Mouse (Mus musculus) MEL-GATA-1-ER (cell line): ENCODE measurements at regions not wholly inside any gene's neighbourhood (a gene's known extent, or its start where the extent isn't known, plus 50 kb on each side); places are given as distances from the start of the nearest gene placed in this dataset.
"Not testable (repeated sequence)": the region's sequence is repeated elsewhere in the genome, so short reads cannot be mapped to it uniquely, and the experiment has no call there.

ENCODE experiments used
- DNase-seq: peaks from one replicate; pipeline ENCODE4 v3.0.0-alpha.2; 2012; ENCODE audit warnings: low read depth; ENCODE audit errors: extremely low read depth

- no peak for DNase-seq
Observed at GRCm38 (mm10) chr12:64788761-64789160, 128.9 kb upstream of the Gm527 start.

- DNase-seq: not testable (repeated sequence)
Observed at GRCm38 (mm10) chr12:64808492-64808891, 109.2 kb upstream of the Gm527 start.

- DNase-seq: no peak
Observed at GRCm38 (mm10) chr12:64810081-64810480, 107.6 kb upstream of the Gm527 start.

DNA sequence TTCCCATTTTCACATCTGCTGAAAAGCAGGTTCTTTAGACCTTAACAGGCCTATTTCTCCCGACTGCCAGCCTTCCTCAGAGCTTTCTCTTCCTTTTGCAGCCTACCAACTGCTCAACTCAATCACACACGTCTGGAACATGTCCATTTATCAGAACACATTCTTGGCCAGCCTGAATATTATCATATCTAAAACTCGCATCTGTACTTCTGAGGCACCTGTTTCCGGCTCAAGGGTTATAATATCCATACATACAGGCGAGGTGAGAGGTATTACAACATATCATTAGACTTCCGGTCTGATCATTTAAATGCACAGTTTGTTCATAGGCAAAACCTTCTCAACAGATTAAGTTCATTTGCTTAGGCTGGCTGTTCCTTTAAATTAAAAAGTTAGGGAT, 101.8 kb upstream of the Gm527 start:
- no peak for DNase-seq

GRCm38 (mm10) chr12:64817056-64817810, 100.5 kb upstream of the Gm527 start:
- no peak for DNase-seq

- peak; percentile 84 for DNase-seq
Observed at GRCm38 (mm10) chr12:64820722-64821121, 97.0 kb upstream of the Gm527 start.

DNA sequence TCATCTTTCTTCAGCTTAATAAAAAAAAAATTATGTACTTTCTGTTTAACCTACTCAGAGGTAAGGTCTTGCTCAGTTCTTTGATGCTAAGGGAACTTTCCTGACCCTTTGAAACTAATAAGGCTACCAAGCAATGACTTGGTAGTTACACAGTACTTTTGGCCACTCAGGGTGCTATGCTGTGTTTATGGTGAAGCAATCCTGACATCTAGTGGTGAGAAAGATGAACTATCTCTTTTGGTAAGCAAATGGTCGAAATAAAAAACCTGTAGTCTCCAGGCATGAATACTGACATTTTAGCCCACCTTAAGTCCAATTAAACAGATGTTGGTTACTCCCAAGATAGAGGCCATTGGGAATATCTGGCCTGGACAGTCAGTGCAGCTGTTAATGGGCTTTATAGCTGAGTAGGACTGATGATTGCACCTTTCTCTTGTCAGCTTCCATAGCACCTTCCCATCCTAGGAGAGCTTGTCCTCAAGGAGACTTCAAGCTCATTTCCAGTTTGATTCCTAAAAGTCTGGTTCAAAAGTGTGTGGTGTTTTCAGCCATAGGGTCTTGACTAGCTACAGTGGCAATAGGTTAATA, 88.0 kb upstream of the Gm527 start:
- DNase-seq: peak; percentile 53

DNA sequence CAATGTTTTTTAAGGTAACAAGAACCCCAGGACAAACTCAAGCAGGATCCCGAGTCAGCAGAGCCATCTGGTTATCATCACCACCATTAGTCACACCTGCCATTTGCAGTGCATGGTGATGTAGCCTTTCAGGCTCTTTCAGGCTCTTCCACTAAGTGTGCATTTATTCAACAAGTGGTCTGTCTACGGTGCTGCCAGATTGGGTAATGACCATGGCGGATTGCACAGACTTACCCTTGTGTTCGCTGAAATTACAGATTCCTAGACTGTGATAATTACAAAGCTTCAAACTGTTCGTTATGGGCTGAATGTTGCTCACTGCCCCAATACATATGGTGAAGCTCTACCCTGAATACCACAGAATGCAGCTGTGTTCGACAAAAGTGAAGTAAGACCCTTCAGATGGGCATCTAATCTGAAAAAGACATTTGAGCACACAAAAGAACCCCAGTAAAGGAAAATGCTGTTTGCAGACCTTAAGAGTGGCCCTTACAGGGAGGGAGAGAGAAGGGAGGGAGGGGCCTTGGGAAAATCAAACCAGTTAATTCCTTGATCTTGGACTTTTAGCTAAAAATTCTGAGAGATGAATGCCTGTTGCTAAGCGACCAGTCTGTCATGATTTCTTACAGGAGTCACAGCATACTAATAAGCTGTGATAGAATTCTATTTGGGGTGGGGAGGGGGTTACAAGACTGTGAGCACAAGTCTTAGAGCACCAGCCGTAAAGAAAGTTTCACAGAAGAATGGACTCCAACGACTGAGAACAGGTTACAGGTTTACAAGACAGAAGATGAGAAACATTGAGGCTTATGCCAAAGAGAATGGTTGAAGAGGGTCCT, 85.2 kb upstream of the Gm527 start:
- DNase-seq: no peak

DNA sequence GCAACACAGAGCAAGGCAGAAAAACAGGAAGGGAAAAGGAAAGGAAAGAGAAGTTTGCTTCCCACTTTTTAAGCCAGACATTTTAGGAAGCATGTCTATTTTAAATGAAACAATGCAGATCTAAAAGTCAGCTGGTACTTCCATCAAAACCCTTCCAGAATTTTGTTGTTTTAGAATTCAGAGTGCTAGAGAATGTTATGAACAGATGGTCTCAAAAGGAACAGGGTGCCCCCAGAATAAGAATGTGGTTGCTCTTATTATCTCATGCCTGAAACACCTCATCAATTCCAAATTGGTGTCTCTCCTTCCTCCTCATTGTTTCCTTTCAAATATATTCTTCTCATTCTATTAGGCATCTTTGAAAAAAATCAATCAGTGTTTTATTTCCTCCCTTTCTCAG, 60.0 kb upstream of the Gm527 start:
- no peak for DNase-seq
